Mouse (Mus musculus): ENCODE measurements around the gene Lsp1.

Lsp1 gene

DNA sequence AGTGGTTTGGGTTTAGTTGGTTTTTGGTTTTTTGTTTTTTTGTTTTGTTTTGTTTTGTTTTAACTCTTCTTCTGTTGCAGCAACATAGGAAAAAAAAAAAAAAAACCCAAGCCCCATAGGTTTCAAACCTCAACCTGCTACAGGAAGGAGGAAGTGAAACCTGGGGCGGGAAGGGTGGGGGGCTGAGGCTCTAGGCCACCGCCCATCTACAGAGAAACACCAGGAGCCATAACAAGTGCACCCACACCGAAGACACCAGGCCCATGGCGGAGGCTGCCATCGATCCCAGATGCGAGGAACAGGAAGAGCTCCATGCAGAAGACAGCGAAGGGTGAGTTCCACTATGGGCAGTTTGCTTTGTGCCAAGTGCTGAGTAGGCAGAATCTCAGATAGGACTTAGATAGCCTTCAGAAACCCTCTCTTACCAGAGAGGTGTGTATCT lies at the start of gene Lsp1:
TSS of gene Lsp1 (plus strand) at position 174 of the 442 bp plus-strand sequence.
- DNase-seq: peak; percentile 89

DNA sequence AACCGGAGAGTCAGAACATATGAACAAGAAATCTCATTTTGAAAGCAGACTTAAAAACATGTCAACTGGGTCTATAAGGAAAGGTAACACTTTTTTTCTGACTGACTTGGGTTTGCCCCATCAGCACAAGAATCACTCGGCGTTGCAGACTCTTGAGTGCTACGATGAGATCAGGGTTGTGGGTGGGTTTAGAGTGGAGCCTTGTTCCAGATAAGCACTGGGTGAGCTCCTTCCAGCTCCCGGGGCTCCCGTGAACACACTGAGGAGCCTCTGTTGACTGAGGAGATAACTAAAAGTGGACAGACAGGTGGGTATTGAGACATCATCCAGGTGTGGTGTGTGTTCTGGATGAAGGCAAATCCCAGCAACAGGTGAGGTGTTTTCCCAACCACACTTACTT lies 47.3 kb upstream of the Lsp1 start:
- no peak for DNase-seq

DNA sequence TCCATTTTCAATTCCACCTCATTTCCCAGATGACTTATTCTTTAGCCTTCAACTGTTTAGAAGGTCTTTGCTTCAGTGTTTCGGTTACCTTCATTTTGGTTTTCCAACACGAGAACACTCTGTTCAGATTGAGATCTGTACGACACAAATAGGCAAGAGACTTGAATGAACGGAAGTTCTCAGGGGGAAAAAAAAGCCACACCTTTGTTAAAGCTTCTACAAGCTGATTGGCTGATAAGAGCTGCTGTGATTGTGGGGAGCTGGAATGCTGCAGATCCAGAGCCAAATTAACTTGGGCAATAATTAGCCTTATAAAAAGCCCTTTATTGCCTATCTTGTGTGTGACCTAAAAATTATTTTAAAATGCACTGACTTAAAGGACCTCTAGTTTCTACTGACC lies 45.3 kb upstream of the Lsp1 start:
- DNase-seq: peak; percentile 94

DNA sequence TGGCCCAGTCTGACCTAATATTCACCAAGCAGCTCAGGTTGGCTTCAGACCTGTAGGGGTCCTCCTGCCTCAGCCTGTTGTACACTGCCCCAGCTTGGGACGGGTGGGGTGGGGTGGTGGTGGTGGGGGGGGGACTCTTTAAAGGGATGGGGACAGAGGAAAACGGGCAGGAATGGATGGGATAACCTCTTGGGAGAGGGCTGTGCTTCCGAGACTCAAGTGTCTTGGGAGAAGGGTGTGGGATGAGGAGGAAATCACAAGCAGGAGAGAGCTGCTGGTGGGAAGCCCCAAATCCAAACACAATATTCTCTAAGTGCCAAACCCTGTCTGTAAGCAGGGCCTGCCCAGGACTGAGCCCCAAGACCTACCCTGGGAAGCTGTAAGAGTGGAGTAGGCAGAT lies 44.4 kb upstream of the Lsp1 start:
- peak; percentile 91 for DNase-seq

DNA sequence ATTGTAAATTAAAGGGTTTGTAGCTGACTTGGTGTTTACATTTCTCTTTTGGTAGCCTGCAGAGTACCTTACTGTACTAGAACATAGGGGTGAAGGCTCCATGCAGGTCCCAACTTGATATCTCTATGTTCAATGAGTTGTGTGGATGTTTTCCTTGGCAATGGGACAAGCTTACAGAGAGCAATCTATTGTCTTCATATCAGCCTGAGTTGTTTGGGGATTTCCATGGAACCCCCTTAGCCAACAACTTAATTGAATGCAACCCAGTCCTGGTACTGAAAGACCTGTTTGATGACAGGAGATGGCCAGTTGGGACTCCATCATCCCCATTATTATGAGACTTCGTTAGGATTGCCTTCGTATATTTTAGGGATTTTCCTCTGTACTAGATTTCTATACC lies 42.6 kb upstream of the Lsp1 start:
- peak; percentile 95 for DNase-seq

DNA sequence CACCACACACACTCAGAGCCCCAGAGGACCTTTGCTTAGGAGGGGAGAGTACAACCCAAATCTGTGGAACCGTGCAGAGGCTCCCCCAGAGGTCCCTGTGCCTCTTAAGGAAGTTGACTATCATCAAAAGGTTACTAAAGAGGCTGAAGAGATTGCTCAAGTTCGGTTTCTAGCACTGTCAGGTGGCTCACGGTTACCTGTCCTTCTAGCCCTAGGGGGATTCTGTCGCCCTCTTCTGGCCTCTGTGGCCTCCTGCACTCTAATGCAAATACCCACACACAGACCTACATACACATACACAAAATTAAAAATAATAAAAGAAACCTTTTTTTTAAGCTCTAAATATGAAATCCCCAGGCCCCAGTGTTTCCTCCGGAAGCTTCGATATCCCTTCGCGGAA lies 41.9 kb upstream of the Lsp1 start:
- no peak for DNase-seq

DNA sequence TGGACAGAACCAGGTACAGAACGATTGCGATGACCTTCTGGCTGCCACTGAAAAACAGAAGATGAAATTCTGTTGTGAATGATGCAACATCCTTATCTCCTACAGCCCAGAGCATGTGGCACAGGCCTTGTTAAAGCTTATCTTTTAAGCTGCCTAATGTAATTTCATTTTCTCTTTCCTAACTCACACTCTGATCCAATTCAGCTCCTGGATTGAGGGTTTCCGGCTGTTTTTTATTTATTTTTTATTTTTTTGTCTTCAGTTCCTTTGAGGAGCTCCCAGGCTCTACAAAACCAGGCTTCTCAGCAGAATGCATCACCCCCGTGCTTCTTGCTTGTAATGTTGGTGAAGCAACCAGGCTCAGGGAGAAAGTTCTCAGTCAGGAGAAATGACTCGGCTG lies 40.7 kb upstream of the Lsp1 start:
- DNase-seq: no peak

DNA sequence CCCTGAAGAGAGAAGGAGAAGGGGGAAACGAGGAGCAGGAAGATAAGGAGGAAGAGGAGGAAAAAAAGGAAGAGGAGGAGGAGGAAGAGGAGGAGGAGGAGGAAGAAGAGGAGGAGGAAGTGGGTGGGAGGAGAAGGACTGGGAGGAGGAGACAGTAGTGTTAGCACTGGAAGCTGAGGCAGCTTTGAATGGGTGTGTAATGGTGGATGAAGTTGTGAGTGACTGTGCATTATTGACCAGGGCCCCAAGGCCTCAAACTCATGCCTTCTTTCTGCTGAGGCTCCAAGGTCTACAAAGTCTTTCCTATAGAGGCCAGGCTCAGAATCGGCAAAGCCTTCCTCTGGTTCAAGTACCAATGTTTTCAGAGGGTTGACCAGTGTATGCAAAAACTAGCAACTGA lies 38.8 kb upstream of the Lsp1 start:
- no peak for DNase-seq

DNA sequence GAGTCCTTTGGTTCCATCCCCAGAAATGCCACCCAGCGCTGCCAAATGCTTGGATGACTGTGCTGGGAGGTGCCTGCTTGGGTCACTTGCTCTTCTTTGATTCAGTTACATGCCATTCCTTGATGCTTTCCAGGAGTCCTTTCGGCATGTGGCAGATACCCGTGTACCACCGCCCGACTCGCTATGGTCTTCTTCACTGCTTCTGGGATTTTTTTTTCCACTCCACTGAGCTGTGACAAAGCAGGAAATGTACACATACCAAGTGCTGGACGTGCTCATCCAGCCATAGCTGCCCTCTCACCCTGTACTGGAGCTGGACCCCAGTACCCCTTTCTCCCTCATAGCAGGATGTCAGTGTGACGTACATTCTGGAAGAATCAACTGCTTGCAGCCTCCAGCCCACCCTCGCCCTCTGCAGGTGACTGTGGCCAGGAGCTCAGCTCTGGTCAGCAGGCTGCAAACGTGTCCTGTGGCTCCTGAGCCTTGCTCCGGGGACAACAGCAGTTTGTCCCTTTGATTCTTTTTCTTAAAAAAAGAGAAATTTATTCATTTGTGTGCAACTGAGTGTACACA lies 34.9 kb upstream of the Lsp1 start:
- no peak for DNase-seq

DNA sequence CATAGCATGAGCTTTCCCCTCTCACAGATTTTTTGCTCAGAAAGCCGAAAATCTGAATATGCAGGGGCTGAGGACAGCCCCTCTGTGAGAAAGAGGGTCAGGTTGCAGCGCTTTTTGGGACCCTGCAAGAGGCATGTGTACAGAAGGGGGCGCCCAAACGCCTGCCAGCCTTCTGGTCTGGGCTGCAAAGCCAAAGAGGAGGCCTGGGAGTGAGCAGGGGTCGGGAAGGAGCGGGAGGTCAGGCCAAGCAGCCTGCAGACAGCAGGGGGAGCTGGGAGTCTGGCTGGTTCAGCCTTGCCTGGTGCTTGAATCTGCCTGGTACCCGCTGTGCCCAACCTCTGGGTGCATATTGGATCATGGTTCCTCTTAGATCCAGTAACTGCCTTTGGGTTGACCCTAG lies 32.4 kb upstream of the Lsp1 start:
- DNase-seq: no peak

DNA sequence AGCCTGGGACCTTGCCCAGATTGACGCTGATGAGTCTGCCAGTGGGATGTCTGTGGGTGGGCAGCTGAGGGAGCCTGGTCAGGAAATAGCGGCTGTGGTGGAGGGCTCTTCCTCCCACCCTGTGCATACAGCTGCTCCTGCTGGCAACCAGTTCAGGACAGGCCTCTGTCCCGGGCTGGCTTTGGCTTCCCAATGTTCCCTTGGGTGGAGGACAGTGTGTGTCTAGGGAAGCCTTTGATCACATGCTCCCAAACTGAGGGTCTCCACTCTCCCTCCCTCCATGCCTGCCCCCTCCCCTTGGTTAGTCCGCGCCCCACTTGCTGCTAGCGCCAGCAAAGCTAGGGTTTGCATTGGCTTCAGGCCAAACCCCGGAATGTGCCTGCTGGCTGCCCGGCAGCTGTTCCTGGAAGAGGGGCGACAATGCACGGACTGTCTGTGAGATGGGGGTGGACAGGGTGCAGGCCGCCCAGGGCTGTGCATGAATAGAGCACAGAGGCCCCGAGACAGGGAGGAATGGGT lies 30.4 kb upstream of the Lsp1 start:
- peak; percentile 95 for DNase-seq

DNA sequence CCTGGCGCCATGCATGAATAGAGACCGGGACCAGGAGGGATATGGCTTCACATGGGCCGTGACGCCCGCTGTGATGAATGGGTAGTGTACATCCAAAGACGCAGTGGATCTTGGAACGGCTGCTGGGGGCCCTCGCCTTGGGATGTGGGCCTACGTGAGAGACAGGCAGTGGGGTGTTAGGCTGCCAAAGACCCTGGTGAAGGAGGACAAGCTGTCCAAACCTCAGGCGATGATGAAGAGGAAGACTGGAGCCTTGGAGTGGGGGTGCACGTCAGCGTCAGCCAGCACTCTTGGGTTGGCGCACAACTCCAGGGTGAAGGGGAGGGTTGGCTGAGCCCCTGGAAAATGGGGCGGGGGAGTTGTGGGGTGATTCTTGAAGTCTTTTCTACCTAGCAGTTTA lies 29.5 kb upstream of the Lsp1 start:
- peak; percentile 89 for DNase-seq

DNA sequence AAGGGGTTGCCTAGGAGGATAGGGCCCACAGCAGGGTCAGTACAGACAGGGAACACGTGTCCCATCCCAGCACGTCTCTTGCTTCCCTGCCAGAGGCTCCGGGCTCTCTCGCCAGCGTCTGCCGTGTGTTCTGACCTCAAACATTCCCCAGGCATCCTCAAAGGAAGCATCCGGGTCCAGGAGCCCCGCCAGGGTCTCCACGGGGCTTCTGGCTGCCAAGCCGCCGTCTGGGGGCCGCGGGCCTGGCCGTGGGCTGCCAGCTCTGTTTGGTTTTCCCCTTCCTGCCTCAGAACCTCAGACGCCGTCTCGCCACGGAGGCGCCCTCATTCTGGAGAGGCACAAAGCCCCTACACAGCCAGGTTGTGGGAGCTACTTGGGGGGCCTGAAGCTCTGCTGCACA lies 27.0 kb upstream of the Lsp1 start:
- DNase-seq: peak; percentile 94

DNA sequence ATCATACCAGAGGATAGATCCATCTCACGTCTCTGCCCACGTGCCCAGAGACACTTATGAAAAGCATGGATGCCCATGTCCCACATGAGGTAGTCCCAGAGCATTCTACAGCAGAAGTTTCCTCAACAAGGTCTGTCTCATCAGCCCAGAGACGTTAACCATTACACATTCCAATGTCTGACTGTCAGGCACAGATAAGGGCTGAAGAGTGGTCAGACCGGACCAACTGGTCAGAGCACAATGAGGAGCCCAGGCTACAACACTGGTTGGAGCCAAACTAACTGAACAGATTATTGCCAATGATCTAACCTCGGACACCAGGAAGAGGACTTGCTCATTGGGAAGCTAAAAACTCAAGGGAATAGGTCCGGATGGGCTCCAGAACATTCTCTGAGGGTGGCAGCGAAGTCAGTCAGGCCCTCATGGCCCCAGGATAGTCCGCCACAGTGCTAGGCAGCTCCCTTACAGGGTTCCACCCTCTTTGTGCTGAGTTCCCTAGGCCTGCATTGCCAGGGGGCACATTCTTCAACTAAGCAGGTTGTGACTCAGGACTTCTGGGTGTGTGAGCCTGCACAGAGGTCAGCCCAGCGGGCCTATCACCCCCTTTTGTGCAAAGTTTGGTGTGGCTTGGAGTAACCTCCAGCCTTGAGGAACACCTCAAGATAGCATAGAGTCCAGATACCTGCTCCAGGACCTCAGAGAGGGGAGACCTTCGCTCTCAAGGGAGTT lies 26.3 kb upstream of the Lsp1 start, which contains the start of gene Syt8:
TSS of gene Syt8 (plus strand) at position 714 of the 729 bp plus-strand sequence.
- DNase-seq: no peak

DNA sequence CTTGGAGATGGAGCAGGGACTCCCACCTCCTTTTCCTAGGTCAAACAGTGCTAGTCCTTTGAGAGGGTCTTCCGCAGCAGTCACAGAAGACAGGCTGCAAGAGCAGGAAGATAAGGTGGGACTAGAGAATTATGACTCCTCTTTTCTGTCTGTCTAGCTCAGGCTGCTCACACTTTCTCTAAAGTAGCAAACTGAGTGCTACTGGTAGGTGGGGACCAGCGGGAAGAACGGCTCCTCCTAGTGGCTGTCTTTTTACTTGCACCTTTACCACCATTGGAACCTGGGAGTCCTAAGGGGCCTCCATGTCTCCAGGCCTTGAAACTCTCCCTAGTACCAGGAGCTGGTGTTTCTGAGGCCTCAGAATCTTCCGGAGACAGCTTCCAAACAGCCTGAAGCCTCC lies 25.1 kb upstream of the Lsp1 start:
- DNase-seq: peak; percentile 96

DNA sequence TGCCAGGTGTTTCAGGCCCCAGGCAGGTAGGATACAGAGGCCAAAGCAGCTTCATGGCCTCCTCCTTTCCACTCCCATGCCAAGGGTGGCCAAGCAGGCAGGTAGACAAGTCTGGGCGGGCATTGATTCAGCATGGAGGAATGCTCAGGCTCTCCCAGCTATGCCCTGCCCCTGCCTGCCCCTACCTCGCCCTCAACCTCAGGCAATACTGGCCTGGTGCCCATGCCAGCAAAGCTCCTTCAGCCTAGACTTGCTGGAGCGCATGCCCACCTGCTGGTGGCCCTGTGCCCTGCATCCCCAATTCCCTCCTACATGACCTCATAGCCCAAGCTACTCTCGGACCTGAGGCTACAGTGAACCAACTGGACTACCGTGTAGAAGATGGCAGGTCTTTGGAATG lies 23.3 kb upstream of the Lsp1 start:
- no peak for DNase-seq

DNA sequence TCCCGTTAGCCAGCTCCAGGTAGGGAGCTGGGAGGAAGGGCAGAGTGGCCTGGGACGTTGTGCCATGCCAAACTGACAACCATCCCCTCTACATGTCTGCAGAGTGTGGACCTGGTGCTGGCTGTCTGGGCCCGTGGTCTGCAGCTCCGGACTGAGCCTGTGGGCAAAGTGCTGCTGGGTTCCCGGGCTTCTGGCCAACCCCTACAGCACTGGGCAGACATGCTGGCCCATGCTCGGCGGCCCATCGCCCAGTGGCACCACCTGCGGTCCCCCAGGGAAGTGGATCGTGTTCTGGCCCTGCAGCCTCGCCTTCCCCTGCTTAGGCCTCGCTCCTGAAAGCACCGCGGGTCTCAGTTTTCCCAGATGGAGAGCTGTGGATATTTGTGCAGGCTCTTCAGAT lies 20.6 kb upstream of the Lsp1 start:
- DNase-seq: peak; percentile 91

DNA sequence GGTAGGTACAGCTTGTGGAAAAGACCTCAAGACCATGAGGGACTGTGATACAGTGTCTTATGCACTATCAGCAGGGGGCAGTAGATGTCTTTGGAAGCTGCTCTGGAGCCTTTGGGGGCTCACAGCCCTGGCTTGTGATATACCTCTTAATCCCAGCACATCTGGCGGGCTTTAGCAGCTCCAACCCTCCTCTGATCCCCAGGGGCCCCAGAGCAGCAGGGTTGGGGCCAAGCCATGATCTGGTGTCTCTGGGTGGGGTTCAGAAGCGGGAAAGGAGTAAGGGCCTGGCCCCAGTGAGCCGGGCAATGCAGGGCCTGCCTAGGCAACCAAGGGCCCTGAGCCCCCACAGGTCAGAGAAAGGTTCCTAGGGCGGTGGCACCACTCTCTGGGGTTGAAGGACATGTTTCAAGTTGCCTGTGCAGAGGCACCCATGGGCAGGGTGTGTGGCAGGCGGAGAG lies 19.9 kb upstream of the Lsp1 start:
- DNase-seq: peak; percentile 97

DNA sequence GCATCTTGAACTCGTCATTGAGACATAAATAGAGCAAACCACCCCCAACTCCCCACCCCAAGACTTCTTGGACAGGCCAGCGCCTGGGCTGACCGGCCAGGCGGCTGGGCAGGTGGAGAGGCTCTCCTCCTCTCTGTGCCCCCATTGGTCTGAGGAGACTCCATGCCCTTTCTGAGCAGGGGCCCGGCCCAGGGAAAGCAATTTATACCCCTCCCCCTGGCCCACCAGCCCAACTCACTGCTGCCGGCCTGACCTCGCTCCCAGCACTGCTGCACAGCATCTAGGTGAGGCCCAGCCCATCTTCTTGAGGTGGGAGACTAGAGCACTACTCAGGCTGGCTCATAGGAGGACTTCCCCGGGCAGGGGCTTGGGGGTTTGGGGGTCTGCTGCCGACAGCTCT lies 19.0 kb upstream of the Lsp1 start, which contains the start of gene Tnni2:
TSS of gene Tnni2 (plus strand) at position 224 of the 400 bp plus-strand sequence.
- DNase-seq: peak; percentile 91

DNA sequence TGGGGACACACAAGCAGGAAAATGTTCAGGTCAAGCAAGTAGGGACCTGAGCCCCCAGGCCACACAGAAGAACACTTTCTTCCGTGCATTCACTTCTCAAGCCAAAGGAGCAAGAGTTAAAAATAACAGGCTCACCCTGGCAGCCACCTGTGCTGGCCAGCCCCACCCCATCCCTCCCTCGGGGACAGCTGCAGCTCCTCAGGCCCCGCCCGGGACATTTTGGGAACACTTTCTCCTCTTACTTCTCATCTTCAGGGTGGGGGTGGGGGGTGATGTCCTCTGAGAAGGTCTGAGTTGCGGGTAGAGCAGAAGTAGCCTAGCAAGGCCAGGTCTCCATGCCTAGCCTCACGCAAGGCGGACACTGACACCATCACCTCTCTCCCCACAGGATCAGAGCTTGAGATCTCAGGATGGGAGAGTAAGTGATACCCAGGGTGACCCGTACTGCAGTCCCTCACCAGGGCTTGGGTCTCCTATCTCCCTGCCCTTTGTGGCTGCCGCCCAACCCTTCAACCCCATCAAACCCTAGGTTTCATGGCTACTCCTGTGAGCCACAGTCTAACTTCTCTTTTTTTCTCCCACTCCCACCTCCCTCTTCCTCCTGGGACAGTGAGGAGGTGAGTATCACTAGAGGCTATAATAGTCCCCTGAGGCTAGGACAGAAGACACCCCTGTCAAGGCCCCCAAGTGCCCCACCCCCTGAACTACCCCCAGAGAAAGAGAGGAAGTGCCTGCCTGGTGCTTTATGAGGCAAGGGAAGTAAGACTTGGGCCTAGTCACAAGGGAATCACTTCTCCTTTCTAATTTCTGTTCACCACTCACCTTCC lies 18.3 kb upstream of the Lsp1 start:
- peak; percentile 91 for DNase-seq

DNA sequence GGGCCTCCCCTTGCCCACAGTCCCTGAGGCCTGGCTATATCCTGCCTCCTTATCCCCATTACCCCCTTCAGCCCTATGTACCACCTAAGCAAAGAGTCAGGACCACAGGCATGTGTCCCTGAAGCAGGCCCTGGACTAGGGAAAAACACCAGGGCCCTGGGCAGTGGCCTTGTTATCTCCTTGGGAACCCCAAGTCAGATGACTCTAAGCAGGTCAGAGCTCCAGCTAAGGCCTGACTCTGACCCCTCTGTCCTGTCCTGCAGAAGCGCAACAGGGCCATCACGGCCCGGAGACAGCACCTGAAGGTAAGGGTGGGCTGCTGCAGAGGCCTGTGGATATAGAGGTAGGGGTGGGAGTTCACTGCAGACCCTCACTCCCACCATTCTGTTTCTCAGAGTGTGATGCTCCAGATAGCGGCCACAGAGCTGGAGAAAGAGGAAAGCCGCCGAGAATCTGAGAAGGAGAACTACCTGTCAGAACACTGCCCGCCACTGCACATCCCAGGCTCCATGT lies 17.6 kb upstream of the Lsp1 start:
- DNase-seq: peak; percentile 93

DNA sequence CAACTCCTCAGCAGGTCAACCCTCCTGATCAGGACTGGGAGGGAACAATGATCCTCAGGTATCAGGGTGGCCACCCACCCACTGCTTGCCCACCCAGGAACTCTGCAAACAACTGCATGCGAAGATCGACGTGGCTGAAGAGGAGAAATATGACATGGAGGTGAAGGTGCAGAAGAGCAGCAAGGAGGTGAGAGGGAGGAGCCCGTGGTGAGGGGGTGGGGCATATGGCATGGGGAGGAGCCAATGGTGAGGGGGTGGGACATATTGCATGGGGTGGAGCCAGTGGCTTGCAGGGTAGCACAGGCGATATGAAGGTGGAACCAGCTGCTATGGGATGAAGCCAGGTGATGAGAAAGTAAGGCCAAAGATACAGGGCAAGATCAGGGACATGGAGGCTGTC lies 17.1 kb upstream of the Lsp1 start:
- peak; percentile 91 for DNase-seq

DNA sequence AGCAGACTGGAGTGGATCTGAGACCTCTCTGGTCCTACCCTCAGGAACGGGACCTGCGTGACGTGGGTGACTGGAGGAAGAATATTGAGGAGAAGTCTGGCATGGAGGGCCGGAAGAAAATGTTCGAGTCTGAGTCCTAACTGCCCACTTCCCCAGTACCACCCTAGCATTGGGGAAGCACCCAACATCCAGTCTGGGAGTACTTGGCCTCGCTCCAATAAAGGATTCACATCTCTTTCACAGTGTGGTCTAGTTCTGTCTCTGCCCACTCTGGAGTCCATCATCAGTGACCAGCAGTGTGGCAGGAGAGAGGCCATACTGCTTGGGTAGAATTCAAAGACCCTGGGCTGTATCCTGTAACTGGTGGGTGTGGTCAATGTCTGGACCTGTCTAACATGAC lies 16.4 kb upstream of the Lsp1 start:
- DNase-seq: peak; percentile 91

Data from heart, adult 11 months (tissue).